Mouse (Mus musculus) heart, postnatal 36 days (tissue): Measurements from ENCODE around the gene Dhx37. TPM values are rescaled to one million over a fixed set of nuclear protein-coding genes. Genes with fewer than 3 reads are reported as not detected.

Experiments used
- DNase-seq, 2 experiments: peaks; one replicate each; pipeline ENCODE4 v3.0.0; 2021 to 2022
- intact Hi-C: fragments of 180-260 bp; cut with DNase I; formaldehyde crosslinking; loops from one replicate; pipeline ENCODE4 v1.15.1; 2025
- microRNA-seq, 2 experiments: library from miRNA; unstranded; fragments of <30 nt; microRNA quantifications; one replicate each; pipeline ENCODE4 v1.2.0; 2021; ENCODE audit warnings: borderline number of aligned reads in 2 of 2
- total RNA-seq, 2 experiments: library from RNA; stranded (reverse); gene quantifications; 2 replicates each; pipeline ENCODE4 v1.2.3; 2021

The Dhx37 gene
- total RNA-seq, 2 experiments from 2014 or later, result 11.4 to 11.7 TPM

DNA sequence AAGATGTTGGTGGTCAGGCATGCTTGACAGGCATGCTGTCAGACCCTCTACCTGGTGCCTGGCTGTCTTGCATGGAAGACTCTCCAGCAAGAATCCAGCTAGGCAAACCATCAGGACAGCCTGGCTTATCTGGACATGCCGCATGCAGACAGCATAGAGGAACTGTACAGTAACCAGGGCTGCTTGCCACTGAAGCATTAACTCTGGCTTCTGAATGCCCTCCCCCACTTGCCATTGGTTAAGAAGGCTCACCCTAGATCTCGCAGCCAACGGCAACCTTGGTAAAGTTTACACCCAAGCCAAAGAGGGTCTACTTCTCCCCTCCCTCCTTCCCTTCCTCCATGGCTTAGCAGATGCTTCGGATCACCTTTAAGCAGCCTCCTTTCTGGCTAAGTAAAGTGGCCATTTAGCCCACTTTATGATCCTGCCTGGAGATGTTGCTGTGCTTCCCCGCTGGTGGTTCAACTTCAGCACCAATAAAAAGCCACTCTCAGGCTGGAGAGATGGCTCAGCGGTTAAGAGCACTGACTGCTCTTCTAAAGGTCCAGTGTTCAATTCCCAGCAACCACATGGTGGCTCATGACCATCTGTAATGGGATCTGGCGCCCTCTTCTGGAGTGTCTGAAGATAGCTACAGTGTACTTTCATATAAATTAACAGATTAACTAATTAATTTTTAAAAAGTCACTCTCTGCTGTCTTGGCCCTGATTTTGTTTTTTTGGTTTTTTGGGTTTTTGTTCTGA, 62.8 kb downstream of the Dhx37 start:
- intact Hi-C loops, result no loop called here
- no peak for DNase-seq

DNA sequence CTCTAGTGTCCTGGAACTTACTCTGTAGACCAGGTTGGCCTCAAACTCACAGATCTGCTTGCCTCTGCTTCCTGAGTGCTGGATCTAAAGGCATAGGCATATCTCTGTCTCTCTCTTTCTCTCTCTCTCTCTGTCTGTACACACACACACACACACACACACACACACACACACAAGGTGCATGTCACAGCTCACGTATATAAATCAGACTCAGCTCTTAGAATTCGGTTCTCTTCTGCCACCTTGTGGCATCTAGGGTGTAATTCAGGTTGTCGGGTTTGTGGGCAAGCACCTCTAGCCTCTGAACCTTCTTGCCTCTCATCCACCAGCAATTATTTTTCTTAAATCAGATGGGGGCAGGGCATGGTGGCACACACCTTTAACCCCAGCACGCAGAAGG, 65.4 kb downstream of the Dhx37 start:
- intact Hi-C loops, result loop anchor here (1.0 to 2.0 kb wide), 2 partner anchors 97 to 468 kb away; no protein-coding TSS in a partner anchor

DNA sequence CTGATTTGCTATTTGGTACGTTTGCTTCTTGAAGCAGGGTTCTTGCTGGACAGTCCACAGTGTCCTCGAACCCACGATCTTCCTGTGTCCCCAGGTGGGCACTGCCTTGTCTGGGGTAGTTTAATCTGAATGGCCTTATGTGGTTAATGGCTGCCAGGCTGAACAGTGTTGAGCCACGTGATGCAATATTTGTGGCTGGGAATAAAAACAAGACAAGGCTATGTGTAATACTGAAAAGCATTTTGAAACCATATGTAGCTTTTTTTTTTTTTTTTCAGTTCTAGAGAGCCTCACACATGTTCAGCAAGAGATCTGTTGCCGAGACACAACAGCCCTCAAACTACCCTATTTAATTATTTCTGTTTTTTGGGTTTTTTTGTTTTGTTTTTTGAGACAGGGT, 65.8 kb downstream of the Dhx37 start:
- DNase-seq, result no peak
- intact Hi-C loops, result loop anchor here (1.0 to 2.0 kb wide), 2 partner anchors 97 to 467 kb away; no protein-coding TSS in a partner anchor

More for the DNA sequence above, 65.4 kb downstream of the Dhx37 start:
- DNase-seq, result peak; percentile 68 to 70

DNA sequence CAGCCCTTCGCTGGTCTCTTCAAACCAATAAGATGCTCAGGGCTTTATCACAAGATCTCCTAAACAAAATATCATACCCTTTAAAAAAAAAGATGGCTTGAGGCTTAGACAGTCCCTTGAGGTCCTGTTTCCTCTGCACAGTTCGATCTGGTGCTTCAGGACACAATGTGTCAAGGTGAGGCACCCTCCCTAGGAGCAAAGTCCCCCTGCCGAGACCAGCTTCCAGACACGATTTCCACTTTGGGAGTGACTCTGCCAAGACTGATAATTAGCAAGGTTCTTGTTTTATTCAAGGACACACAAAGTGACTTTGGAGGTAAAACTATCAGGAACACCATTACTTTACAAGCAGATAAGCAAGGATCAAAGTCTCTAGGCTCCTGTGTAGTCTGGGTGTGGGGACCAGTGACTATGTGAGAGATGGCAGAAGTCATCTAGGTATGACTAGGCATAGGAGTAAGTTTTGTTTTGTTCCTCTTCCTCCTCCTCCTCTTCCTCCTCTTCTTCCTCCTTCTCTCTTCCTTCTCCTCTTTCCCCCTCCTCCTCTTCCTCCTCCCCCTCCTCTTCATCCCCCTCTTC, 69.0 kb downstream of the Dhx37 start:
- intact Hi-C loops, result no loop called here
- no peak for DNase-seq

DNA sequence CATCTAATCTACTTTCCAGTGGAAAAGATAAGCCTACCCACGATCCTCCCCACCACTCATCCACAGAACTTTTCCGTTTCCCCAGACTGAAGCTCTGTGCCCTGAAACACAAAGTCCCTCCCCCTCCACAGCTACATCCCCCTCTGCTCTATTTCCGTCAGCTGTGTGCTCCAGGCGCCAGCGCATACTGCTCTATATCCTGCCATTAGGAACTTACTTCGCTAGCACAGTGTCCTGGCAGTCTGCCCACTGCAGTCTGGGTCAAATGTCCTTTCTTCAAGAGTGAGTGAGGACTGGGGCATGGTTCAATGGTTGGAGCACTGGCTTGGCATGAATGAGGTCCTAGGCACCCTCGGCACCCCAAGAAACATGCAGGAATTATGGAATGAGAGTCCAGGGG, 70.0 kb downstream of the Dhx37 start:
- intact Hi-C loops, result no loop called here
- peak in 1 of 2 experiments; percentile 48 for DNase-seq

Small RNA genes within 50 kb of the gene (microRNA-seq; reads per million reads assigned to microRNA genes)
- 0 reads per million in 2 experiments for gene Gm27551

Other genes with a start within 250 kb of the Dhx37 start
- gene Scarb1, start 93.0 kb downstream of the Dhx37 start, total RNA-seq, result 10 to 100 TPM; 35.4 to 44.4 TPM
- not detected for gene Gm10382, start 44.8 kb downstream of the Dhx37 start, total RNA-seq
- gene Ubc, start 43.9 kb downstream of the Dhx37 start, total RNA-seq, result 1,000 to 10,000 TPM in 1 of 2 experiments, 100 to 1,000 TPM in 1; 856 to 1,567 TPM
- gene Bri3bp, start 7.4 kb upstream of the Dhx37 start, total RNA-seq, result 10 to 100 TPM; 45.4 to 54.6 TPM
- 1 to 10 TPM; 3.6 to 4.1 TPM for gene Aacs, start 41.7 kb upstream of the Dhx37 start, total RNA-seq
- gene Tmem132b, start 97.7 kb upstream of the Dhx37 start, total RNA-seq, result not detected